Mouse (Mus musculus): ENCODE data around the gene Serpine1. TPM values are rescaled to one million over a fixed set of nuclear protein-coding genes. Genes with fewer than 3 reads are reported as not detected.
A peak's percentile ranks its signal among the peaks of the same experiment; 100 is the strongest.
"Not testable (repeated sequence)": the region's sequence is repeated elsewhere in the genome, so short reads cannot be mapped to it uniquely, and the experiment has no call there.

The Serpine1 gene
- not detected in 2 replicates for polyA plus RNA-seq (2012)

DNA sequence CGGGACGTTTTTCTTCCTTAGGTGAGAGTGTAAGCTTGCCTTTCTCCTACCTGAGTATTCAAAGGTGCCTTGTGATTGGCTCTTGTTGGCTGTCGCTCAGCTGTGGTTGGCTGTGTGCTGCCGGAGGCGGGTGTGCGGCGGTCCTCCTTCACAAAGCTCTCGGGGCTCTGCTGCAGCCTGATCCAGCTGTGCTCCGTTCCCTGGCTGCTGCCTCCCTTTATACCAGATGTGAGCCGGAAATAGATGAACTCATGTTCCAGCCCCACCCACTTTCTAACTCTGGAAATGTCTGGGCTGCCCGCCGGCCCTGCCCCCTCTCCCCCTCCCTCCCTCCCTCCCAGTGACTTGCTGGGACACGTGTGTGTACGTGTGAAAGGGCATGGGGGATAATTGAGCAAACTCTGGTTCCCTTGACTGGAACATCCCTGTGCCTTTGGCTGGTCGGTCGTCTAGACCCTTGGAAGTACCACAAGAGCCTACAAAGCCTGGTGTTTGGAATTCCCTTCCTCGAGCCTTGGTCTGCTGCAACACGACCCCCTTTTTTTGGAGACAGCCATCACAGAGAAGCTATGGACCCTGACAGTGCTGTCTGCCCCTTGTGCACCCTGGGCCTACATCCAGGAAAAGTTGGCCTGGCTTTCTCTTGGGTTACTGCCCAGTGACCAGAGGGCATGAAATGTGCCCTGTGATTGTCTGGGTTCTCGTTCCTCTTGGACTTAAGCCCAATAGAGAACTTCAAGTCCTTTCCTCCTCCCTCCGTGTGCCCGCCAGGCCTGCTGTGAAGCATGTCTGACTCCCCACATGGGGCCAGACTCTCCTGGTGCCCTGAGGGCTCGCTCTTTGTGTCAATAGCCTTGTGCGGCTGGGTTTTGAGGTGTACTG lies at the start of gene Serpine1:
Gene Serpine1 (minus strand): TSS at position 190 of the 882 bp plus-strand sequence.
- Histone ChIP-seq H3K27me3 (ENCODE audit: control insufficient read depth) (peaks cover 20% of the 10 kb centered on the region), H3K4me1 (ENCODE audit: control insufficient read depth) (peaks cover 33% of the 10 kb centered on the region), H3K4me3 (replicated peaks) (no peak within 1 kb of the TSS), H3K9me3 (ENCODE audit: control insufficient read depth, low read length) (no peaks in the 10 kb centered on the region), H3K36me3 (ENCODE audit: control insufficient read depth) (no peaks in the 10 kb centered on the region)
- TF ChIP-seq GATA1 (IDR thresholded peaks at IDR 0.05; ENCODE audit: low read length): no peak
- no peak for TF ChIP-seq TAL1 (IDR thresholded peaks at IDR 0.05; ENCODE audit: low read length)

DNA sequence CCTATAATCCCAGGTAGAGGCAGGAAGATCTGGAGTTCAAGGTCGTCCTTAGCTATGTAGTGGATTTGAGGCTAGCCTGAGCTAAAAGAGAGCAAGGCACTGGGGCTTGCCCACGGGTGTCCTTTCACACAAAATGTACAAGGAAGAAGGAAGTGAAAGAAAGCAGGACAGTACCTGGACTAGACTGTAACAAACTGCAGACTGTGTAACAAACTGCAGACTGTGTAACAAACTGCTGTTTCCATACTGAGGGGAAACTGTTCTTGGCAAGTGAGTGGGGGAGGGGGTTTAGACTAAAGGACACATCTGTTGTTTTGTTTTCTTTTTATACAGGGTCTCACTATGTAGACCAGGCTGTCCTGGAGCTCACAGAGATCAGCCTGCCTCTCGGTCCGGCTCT lies 49.2 kb upstream of the Serpine1 start:
- H3K27me3 ChIP-seq (ENCODE audit: control insufficient read depth): no peaks in the 10 kb centered on the region

DNA sequence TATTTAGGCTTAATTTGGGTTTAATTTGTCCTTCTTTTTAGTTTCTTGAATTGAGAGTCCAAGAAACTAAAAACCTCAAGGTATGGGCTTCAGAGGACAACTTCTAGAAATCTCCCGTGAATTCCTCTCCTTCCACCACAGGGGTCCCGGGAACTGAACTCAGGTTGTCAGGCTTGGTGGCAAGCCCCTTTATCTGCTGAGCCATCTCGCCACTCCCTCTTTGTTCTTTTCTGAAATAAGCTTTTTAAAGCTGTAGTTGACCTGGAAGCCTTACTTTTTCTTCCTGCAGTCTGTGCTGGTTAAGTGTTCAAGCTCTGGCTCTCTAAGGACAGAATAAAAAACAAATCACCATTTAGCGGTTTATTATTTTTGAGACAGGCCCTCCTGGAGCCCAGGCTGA lies 46.8 kb upstream of the Serpine1 start:
- Histone ChIP-seq H3K4me3 (replicated peaks) (no peak overlapping the region), H3K4me1 (ENCODE audit: control insufficient read depth) (peaks cover 66% of the 10 kb centered on the region)

More for the DNA sequence above, 49.2 kb upstream of the Serpine1 start:
- Histone ChIP-seq H3K4me3 (replicated peaks) (no peak overlapping the region), H3K4me1 (ENCODE audit: control insufficient read depth) (peaks cover 46% of the 10 kb centered on the region), H3K9me3 (ENCODE audit: control insufficient read depth, low read length) (peaks cover 11% of the 10 kb centered on the region), H3K36me3 (ENCODE audit: control insufficient read depth) (peaks cover 7% of the 10 kb centered on the region)
- TF ChIP-seq GATA1 (IDR thresholded peaks at IDR 0.05; ENCODE audit: low read length): no peak

DNA sequence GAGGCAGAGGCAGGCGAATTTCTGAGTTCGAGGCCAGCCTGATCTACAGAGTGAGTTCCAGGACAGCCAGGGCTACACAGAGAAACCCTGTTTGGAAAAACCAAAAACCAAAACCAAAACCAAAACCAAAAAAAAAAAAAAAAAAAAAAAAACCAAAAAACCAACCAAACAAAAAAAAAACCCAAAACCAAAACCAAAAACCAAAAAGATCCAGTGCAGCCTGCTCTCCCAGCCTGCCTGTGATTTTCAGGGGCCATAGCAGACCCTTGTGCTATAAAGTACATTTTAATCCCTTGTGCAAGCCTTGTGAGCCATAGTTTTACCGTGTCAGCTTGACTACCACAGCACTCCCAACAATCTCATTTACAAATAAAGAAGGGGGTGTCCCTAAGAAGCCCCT lies 45.9 kb upstream of the Serpine1 start:
- peaks cover 58% of the 10 kb centered on the region for H3K4me1 ChIP-seq (ENCODE audit: control insufficient read depth)
- H3K36me3 ChIP-seq (ENCODE audit: control insufficient read depth): peaks cover 31% of the 10 kb centered on the region
- not testable (repeated sequence) for H3K4me3 ChIP-seq (replicated peaks)
- H3K27me3 ChIP-seq (ENCODE audit: control insufficient read depth): peaks cover 16% of the 10 kb centered on the region; the same call in 1 of the 2 replicates
- H3K9me3 ChIP-seq (ENCODE audit: control insufficient read depth, low read length): peaks cover 29% of the 10 kb centered on the region

More for the DNA sequence above, 46.8 kb upstream of the Serpine1 start:
- H3K27me3 ChIP-seq (ENCODE audit: control insufficient read depth): peaks cover 7% of the 10 kb centered on the region; the same call in 1 of the 2 replicates
- TF ChIP-seq GATA1 (IDR thresholded peaks at IDR 0.05; ENCODE audit: low read length): no peak
- TF ChIP-seq TAL1 (IDR thresholded peaks at IDR 0.05; ENCODE audit: low read length): no peak
- H3K36me3 ChIP-seq (ENCODE audit: control insufficient read depth): peaks cover 22% of the 10 kb centered on the region
- peaks cover 20% of the 10 kb centered on the region for H3K9me3 ChIP-seq (ENCODE audit: control insufficient read depth, low read length)

DNA sequence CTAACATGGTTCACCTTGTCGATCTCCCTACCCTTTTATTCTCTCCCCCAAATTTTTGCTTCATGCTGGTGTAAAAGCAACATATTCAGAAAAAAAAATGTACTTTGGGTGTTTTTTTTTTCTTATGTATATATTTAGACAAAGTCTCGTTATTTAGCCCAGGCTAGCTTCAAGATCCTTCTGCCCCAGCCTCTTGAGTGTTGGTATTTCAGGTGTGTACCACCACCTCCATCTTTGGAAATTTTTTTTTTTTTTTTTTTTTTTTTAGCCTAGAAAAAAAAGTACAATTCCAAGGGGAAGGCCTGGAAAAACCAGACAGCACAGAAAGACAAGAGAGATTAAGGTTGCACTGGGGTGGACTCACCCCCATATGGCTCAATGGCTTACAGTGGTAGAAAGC lies 44.9 kb upstream of the Serpine1 start:
- Histone ChIP-seq H3K9me3 (ENCODE audit: control insufficient read depth, low read length) (peaks cover 39% of the 10 kb centered on the region), H3K36me3 (ENCODE audit: control insufficient read depth) (peaks cover 41% of the 10 kb centered on the region), H3K4me3 (replicated peaks) (peak overlapping the region; percentile 97), H3K4me1 (ENCODE audit: control insufficient read depth) (peaks cover 57% of the 10 kb centered on the region), H3K27me3 (ENCODE audit: control insufficient read depth) (peaks cover 23% of the 10 kb centered on the region; the same call in 1 of the 2 replicates)
- TF ChIP-seq TAL1 (IDR thresholded peaks at IDR 0.05; ENCODE audit: low read length) (no peak), GATA1 (IDR thresholded peaks at IDR 0.05; ENCODE audit: low read length) (no peak)

DNA sequence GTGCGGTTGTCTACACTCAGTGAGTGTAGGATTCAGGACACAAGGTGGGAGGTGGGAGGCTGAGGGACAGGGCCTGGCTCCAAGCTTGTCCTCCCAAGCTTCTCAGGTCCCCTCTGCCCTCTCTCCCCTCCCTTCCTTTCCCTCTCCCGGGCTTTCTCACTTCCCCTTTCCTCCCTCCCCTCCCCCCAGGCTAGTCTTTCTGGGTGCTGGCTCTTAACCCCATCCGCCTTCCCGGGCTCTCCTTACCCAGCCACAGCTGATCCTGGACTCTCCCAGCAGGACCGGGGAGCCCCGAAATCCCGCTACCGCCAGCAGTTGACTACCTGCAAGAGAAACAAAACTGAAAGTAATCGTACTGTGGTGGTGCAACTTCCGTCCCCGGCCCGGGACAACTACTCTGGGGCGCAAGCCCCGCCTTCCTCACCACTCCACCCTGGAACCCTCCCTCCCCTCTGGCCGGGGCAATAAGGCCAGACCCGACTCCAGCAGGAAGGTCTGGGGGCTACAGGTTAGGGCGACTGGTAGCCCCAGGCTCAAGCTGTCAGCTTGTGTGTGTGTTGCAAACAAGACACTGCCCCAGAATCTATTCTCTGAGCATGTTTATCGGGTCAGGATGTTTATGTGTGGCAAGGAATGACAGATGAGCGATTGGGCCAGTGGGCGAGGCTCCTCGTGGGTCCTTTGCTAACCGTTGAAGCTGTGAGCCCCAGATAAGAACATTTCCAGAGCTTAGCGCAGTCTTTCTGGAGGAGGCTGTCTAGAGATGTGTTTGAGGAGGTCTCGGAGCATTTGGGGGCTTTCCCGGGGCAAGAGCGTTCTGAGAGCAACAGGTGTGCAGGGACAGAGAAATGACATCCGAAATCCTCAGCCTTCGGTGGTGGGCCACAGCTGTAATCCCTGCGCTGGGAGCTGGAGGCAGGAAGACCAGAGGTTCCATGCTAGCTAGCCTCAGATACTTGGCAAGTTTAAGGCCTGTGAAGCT lies 44.1 kb upstream of the Serpine1 start, which contains the start of gene Trim56:
Gene Trim56 (minus strand): TSS at position 344 of the 982 bp plus-strand sequence.
- TF ChIP-seq TAL1 (IDR thresholded peaks at IDR 0.05; ENCODE audit: low read length) (peak; percentile 83), GATA1 (IDR thresholded peaks at IDR 0.05; ENCODE audit: low read length) (peak; percentile 90)
- Histone ChIP-seq H3K9me3 (ENCODE audit: control insufficient read depth, low read length) (peaks cover 48% of the 10 kb centered on the region), H3K27me3 (ENCODE audit: control insufficient read depth) (peaks cover 23% of the 10 kb centered on the region; the same call in 1 of the 2 replicates), H3K36me3 (ENCODE audit: control insufficient read depth) (peaks cover 49% of the 10 kb centered on the region), H3K4me1 (ENCODE audit: control insufficient read depth) (peaks cover 57% of the 10 kb centered on the region), H3K4me3 (replicated peaks) (peak within 1 kb of the TSS; percentile 97)

DNA sequence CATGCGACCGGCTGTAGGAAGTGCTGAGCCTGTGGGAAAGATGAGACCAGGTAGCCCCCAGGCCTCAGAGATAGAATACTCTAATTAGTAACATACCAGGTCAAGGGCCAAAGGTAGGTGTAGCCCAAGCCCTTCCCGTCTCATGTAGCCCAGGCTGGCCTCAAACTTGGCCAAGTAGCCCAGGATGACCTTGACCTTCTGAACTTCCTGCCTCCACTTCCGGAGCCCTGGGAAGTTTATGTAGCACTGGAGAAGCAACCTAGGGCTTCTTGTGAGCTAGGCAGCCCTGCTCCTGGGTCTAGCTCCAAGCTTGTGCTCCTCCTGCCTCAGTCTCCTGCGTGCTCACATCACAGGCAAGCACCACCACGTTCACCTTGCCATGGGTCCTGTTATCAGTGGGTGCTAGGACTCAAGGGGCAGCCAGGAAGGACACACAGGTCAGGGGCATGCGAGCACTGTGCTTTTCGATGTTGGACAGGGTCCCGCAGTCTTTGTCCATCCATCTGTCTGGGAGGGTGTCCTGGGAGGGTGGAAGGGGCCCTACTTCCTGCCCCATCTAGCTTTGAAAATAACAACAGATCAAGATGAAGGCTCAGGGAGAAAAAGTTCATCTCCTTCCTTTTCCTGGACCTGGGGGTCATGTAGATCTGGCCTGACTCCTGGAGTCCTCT lies 43.0 kb upstream of the Serpine1 start:
- no peak for TF ChIP-seq GATA1 (IDR thresholded peaks at IDR 0.05; ENCODE audit: low read length)
- no peak for TF ChIP-seq TAL1 (IDR thresholded peaks at IDR 0.05; ENCODE audit: low read length)
- Histone ChIP-seq H3K27me3 (ENCODE audit: control insufficient read depth) (peaks cover 35% of the 10 kb centered on the region; the same call in 1 of the 2 replicates), H3K4me3 (replicated peaks) (peak overlapping the region; percentile 97), H3K9me3 (ENCODE audit: control insufficient read depth, low read length) (peaks cover 59% of the 10 kb centered on the region), H3K36me3 (ENCODE audit: control insufficient read depth) (peaks cover 60% of the 10 kb centered on the region), H3K4me1 (ENCODE audit: control insufficient read depth) (peaks cover 60% of the 10 kb centered on the region)

All from erythroblast, embryonic 14.5 days (primary cell).